Mouse (Mus musculus) kidney, postnatal 36 days (tissue): ENCODE data around the gene Klhl8.
"Not testable (repeated sequence)": the region's sequence is repeated elsewhere in the genome, so short reads cannot be mapped to it uniquely, and the experiment has no call there.

Source experiments
- DNase-seq, 2 experiments: peaks; one replicate each; pipeline ENCODE4 v3.0.0; 2021 to 2022; ENCODE audit warnings: mixed read lengths in 2 of 2

Klhl8 gene

GRCm38 (mm10) chr5:103910748-103911409 lies at the start of gene Klhl8:
Gene Klhl8 (minus strand): TSS chr5:103911259.
- peak; percentile 89 to 94 for DNase-seq

DNA sequence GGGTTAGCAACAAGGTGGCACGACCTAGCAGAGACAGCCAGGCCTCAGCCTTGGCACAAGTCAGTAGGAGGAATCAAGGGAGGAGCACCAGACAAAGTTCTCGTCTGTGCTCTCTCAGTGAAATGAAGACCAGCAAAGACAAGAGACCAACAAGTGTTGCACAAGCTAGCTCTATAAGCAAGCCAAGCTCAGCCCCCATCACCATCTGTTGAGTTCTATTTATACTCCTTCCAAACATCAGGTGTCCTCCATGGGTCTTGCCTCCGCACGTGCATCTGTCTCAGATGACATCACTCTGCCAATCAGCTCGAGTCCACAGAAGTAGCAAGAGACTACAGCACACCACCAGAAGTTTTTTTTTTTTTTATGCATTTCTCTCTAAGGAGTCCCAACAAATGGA lies 43.6 kb upstream of the Klhl8 start:
- DNase-seq = no peak

DNA sequence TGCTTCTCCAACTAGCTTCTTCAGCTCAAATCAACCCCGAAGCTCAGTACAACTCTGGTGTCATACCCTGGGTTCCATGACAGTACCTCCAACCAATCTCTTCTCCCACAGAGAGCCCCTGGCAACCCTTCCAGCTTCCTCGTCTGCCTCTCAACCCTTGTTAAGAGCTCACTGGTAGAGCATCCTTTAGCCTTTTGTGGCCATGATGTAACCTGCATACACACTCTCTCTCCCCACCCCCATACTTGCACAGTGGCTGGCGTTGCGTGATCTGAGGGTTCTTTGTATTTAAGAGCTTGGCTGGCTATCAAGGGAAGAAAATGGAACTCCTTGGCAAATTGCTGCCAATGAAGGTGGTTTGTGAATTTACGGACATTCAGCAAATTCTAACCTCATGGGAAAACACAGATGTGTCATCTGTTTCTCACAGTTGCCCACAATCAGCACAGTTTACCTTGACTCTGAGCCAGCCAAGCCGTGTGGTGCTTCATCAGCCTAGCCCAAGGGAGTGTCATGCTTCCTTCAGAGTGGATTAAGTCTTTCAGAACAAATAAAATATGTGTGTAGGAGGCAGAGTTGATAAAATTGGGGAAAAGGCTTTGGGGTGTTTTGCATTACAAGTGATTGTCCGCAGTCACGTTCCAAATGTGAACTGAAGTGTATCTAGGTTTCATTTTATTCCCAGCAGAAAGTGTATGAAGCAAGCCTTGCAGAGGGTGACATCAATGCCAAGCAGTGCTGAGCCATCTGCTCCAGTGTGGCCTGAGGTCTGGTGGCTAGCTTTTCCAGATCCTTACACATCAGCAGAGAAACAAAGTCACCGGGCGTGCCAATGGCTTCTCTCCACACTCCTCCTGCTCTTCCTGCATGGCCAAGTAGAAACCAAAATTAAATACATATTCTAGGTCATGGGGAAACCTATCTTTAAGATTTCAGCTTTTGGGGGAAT lies 42.4 kb upstream of the Klhl8 start:
- DNase-seq = no peak

- DNase-seq = not testable (repeated sequence)
Observed at GRCm38 (mm10) chr5:103950138-103950537, 39.1 kb upstream of the Klhl8 start.

GRCm38 (mm10) chr5:103943183-103943582 lies 32.1 kb upstream of the Klhl8 start:
- no peak for DNase-seq

- no peak for DNase-seq
Observed at GRCm38 (mm10) chr5:103939856-103940255, 28.8 kb upstream of the Klhl8 start.

DNA sequence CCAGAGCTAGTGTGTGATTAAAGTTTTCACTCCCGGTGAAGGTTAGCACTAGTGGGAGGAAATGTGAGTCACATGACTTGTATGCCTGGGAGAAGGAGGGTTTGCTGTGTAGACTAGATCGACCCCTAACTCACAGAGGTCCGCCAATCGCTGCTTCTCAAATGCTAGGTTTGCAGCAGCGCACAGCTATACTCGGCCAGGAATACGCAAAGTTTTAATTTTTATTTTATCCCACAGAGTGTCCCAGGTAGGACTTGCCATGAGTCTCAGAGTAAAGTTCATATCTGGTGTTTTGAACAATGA lies 28.2 kb upstream of the Klhl8 start:
- DNase-seq = no peak

DNA sequence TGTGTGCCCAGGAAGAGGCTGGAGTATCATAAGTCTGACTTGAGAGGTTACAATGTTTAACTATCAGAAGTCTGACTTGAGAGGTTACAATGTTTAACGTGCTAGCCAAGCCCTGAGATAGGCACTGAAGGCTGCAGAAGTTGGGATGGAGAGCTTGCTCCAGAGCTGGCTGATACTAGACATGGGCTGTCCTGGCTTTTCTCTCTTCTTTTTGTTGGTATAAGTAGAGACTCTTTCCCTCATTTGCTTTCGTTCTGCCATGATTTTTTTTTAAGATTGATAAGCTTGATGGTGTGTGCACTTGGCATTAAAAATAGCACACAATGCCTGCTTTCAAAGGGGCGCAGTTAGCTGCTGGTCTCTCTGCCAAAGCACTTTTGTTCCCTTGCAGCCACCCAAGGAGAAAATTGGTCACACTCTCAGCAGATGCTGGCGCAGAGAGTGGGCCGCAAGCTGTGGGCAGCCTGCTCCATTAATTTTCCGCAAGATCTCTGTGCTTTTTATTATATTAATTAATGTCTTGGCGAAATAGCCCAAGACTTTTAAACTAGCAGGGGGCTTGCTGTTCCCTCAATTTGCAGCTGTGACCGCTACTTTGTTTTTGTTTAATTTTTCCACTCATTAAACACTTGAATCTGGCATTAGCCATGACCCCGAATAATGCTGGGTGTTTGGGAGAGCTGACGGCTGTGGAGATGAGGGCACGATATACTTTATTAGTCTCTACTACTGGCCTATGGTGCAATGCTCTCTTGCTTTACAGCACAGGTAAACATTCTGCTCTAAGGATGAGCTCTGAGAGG lies 27.7 kb upstream of the Klhl8 start:
- no peak for DNase-seq

DNA sequence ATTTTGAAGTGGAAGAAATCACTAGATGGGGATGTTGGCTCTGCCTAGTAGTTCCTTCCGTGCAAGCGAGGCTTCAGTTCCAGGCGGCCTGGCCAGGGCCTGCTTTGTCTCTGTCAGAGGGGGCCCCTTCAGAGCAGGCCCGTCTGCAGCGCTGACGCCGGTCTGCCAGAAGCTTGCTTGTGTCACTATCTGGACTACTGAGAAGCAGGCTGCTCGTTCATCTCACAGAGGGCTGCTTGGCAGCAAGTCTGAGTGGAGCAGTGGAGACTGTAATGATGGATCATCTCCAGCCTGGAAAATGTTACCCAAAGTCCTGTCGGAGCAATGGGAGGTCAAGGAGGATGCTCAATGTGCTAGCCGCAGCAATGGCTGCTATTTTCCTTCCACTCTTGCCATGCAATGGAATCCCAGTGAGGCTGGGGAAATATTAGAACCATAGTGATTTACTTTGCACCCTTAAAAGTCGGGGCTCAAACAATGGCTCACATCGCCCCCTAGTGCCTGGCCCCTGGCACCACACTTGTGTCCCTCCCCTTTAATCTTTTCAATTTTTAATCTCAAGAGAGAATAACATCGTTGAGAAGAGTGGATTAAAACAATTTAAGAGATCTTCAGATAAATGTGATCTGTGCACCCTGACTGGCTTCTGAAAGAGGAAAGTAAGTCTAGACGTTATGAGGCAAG lies 26.0 kb upstream of the Klhl8 start:
- peak in 1 of 2 experiments; percentile 64 for DNase-seq

DNA sequence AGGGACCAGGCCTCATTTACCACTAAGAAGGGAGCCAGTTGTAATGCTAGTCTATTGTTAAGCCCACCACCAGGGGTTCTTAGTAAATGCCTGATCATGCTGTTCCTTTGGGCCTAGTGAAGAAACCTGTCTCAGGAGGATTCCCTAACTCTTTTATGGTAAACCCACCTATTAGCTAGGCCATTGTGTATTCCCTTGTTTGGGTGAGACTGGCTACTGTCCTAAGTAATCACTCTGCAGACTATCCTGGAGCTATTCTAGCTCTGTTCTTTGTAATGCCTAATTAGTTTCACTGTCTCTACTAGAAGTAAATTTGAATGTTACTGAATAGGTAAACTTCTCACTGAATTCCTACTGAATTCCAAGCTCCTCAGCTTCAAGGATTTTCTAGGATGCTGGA lies 20.9 kb upstream of the Klhl8 start:
- not testable (repeated sequence) for DNase-seq

DNA sequence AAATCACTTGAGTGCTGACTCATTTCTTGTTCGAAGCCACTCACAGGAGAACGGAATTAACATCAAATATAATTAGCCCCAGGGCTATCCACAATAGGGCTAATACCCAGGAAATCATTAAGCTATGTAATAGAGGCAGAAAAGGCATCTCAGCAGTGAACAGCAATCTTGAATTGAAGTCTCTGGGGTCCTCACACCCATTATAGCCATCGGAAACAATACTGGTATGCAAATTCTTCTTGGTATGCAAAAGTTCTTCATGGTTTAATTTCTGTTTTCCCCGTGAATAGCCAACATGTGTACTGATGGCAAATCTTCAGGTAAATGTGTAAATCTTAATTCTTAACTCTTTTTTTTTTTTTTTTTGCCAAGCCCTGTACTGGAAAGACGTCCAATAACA lies 19.5 kb upstream of the Klhl8 start:
- DNase-seq = no peak

GRCm38 (mm10) chr5:103928196-103928550 lies 17.1 kb upstream of the Klhl8 start:
- DNase-seq = no peak

GRCm38 (mm10) chr5:103927429-103928195 lies 16.6 kb upstream of the Klhl8 start:
- DNase-seq = peak; percentile 91 to 98

DNA sequence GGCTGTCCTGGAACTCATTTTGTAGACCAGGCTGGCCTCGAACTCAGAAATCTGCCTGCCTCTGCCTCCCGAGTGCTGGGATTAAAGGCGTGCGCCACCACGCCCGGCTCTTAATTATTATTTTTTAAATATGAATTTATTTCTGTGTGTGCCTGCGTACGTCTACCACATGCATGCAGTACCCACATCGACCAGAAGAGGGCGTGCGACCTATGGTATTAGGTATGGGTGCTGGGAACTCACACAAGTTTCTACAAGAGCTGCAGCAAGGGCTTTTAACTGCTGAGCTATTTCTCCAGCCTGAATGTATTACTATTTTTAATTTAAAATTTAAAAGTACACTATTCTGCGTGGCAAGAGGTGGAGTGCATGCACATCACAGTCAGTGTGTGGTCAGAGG lies 15.3 kb upstream of the Klhl8 start:
- peak in 1 of 2 experiments; percentile 57 for DNase-seq

DNA sequence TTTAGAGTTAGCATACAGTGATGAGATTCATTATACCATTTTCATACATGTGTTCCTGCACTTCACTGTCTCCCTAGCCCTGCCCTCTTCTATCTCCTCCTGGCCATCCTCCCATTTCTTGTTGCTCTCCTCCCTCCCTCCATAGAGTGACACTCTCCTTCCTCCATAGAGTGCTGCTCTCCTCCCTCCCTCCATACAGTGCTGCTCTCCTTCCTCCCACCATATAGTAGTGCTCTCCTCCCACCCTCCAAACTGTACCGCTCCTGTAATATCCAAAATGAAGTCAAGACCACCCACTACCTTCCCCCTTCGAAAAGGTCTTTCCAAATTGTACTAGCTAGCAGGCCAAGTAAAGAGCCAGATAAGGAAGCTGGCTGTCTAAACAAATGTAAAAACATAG lies 12.7 kb upstream of the Klhl8 start:
- no peak for DNase-seq

DNA sequence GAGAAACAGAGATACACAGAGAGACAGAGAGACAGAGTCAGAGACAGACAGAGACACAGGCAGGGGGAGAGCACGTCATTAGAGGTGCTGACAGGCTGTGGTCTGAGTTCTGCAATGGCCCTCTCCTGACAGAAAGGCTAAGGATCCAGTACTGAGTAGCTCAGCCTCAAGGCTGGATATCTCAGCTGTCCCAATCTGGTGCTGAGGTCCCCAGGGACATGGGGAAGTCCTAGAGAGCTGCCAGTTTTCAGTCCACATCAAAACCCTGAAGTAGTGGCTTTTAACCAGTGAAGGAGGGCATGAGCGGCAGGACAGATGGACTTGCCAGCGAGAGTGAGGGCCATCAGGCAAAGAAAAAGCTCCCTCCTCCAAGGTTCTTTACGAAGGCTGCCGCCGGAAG lies 12.0 kb upstream of the Klhl8 start:
- no peak for DNase-seq

DNA sequence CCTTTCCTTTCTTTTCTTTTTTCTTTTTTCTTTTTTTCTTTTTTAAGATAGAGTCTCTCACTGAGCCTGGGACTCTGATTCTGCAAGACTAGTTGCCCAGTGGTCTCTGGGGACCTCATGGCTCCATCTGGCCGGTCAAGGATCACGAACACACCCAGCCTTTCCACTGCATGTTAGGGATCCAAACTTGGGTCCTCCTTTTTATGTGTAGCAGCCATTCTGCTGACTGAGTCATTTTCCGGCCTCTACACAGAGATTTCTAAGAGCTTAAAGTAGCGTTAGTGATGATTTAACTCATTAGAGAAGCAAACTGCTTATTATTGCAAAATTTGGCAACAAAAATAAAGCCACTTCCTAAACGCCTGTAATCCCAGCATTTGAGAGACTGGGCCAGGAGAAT lies 11.4 kb upstream of the Klhl8 start:
- no peak for DNase-seq

GRCm38 (mm10) chr5:103919497-103919896 lies 8.4 kb upstream of the Klhl8 start:
- no peak for DNase-seq

- DNase-seq = no peak
Observed at GRCm38 (mm10) chr5:103918233-103918632, 7.2 kb upstream of the Klhl8 start.

- DNase-seq = no peak
Observed at GRCm38 (mm10) chr5:103917357-103917895, 6.4 kb upstream of the Klhl8 start.

GRCm38 (mm10) chr5:103916595-103917356 lies 5.7 kb upstream of the Klhl8 start:
- no peak for DNase-seq
